Mouse (Mus musculus): ENCODE measurements around the gene Ralgps2.

The Ralgps2 gene

GRCm38 (mm10) chr1:156819236-156819635 lies 120.2 kb downstream of the Ralgps2 start:
- DNase-seq (ENCODE audit: low spot score) = no peak

- no peak for DNase-seq (ENCODE audit: low spot score)
These were observed 125.9 kb downstream of the Ralgps2 start for GRCm38 (mm10) chr1:156813485-156813884.

- DNase-seq (ENCODE audit: low spot score) = no peak
These were observed 126.7 kb downstream of the Ralgps2 start for GRCm38 (mm10) chr1:156812716-156813115.

- no peak for DNase-seq (ENCODE audit: low spot score)
These were observed 127.5 kb downstream of the Ralgps2 start for GRCm38 (mm10) chr1:156811928-156812327.

GRCm38 (mm10) chr1:156808332-156808731 lies 131.1 kb downstream of the Ralgps2 start:
- DNase-seq (ENCODE audit: low spot score) = no peak

- DNase-seq (ENCODE audit: low spot score) = no peak
These were observed 138.2 kb downstream of the Ralgps2 start for GRCm38 (mm10) chr1:156801276-156801675.

- DNase-seq (ENCODE audit: low spot score) = no peak
These were observed 143.2 kb downstream of the Ralgps2 start for GRCm38 (mm10) chr1:156796251-156796650.

- no peak for DNase-seq (ENCODE audit: low spot score)
These were observed 149.5 kb downstream of the Ralgps2 start for GRCm38 (mm10) chr1:156789844-156790490.

- DNase-seq (ENCODE audit: low spot score) = no peak
These were observed 152.1 kb downstream of the Ralgps2 start for GRCm38 (mm10) chr1:156787164-156787863.

- DNase-seq (ENCODE audit: low spot score) = no peak
These were observed 153.4 kb downstream of the Ralgps2 start for GRCm38 (mm10) chr1:156786074-156786473.

GRCm38 (mm10) chr1:156784974-156785373 lies 154.5 kb downstream of the Ralgps2 start:
- no peak for DNase-seq (ENCODE audit: low spot score)

- DNase-seq (ENCODE audit: low spot score) = no peak
These were observed 155.3 kb downstream of the Ralgps2 start for GRCm38 (mm10) chr1:156784116-156784515.

- no peak for DNase-seq (ENCODE audit: low spot score)
These were observed 157.2 kb downstream of the Ralgps2 start for GRCm38 (mm10) chr1:156781971-156782850.

GRCm38 (mm10) chr1:156781076-156781741 lies 158.2 kb downstream of the Ralgps2 start:
- no peak for DNase-seq (ENCODE audit: low spot score)

- no peak for DNase-seq (ENCODE audit: low spot score)
These were observed 159.0 kb downstream of the Ralgps2 start for GRCm38 (mm10) chr1:156780234-156781005.

- DNase-seq (ENCODE audit: low spot score) = no peak
These were observed 159.8 kb downstream of the Ralgps2 start for GRCm38 (mm10) chr1:156779595-156779994.

GRCm38 (mm10) chr1:156778977-156779376 lies 160.4 kb downstream of the Ralgps2 start:
- no peak for DNase-seq (ENCODE audit: low spot score)

- no peak for DNase-seq (ENCODE audit: low spot score)
These were observed 161.5 kb downstream of the Ralgps2 start for GRCm38 (mm10) chr1:156777896-156778295.

GRCm38 (mm10) chr1:156775983-156776382 lies 163.4 kb downstream of the Ralgps2 start:
- no peak for DNase-seq (ENCODE audit: low spot score)

- DNase-seq (ENCODE audit: low spot score) = no peak
These were observed 164.2 kb downstream of the Ralgps2 start for GRCm38 (mm10) chr1:156775190-156775589.

- no peak for DNase-seq (ENCODE audit: low spot score)
These were observed 168.6 kb downstream of the Ralgps2 start for GRCm38 (mm10) chr1:156770845-156771244.

Measured in MN1 (cell line).